Mouse (Mus musculus) heart, embryonic 15.5 days (tissue): ENCODE data around the gene Vmn2r73. TPM values are rescaled to one million over a fixed set of nuclear protein-coding genes. Genes with fewer than 3 reads are reported as not detected.
"Not testable (repeated sequence)": the region's sequence is repeated elsewhere in the genome, so short reads cannot be mapped to it uniquely, and the experiment has no call there.

Source experiments
- ATAC-seq: fragments of 200-750 bp; cut with Nextera tagmentation; replicated peaks from 2 replicates; pipeline ENCODE4 v1.8.0; 2017; ENCODE audit warnings: low read depth, moderate TSS enrichment; ENCODE audit not compliant: insufficient number of reproducible peaks, insufficient read depth, low FRiP score
- H3K27ac ChIP-seq: fragments of 300-500 bp; sonication (generic); 2 replicates; pipeline ENCODE4 v1.5.1; 2015; ENCODE audit warnings: mild to moderate bottlenecking, inconsistent platforms
- H3K27me3 ChIP-seq: fragments of 300-500 bp; sonication (generic); 2 replicates; pipeline ENCODE4 v1.6.1; 2015; ENCODE audit warnings: inconsistent platforms
- H3K36me3 ChIP-seq: fragments of 300-500 bp; sonication (generic); 2 replicates; pipeline ENCODE4 v1.6.1; 2015; ENCODE audit warnings: mild to moderate bottlenecking, inconsistent platforms
- H3K4me1 ChIP-seq: fragments of 300-500 bp; sonication (generic); replicated peaks from 2 replicates; pipeline ENCODE4 v1.6.1; 2015; ENCODE audit warnings: inconsistent platforms
- H3K4me2 ChIP-seq: fragments of 300-500 bp; sonication (generic); 2 replicates; pipeline ENCODE4 v1.6.1; 2015; ENCODE audit warnings: inconsistent platforms, mild to moderate bottlenecking, moderate library complexity
- H3K4me3 ChIP-seq: fragments of 300-500 bp; sonication (generic); 2 replicates; pipeline ENCODE4 v1.5.1; 2015; ENCODE audit warnings: mild to moderate bottlenecking, inconsistent platforms
- H3K9ac ChIP-seq: fragments of 300-500 bp; sonication (generic); 2 replicates; pipeline ENCODE4 v1.6.1; 2015; ENCODE audit warnings: mild to moderate bottlenecking, inconsistent platforms
- H3K9me3 ChIP-seq: fragments of 300-500 bp; sonication (generic); replicated peaks from 2 replicates; pipeline ENCODE4 v1.6.1; 2016; ENCODE audit warnings: inconsistent platforms
- WGBS: fragments of 180-500 bp; shearing (Covaris S2); methylation state at CpG from one replicate; pipeline ENCODE4 v1.1.7; 2015; ENCODE audit warnings: mixed read lengths; 5-methylcytosine and 5-hydroxymethylcytosine counted together
- polyA plus RNA-seq: library from polyadenylated mRNA; unstranded; fragments of >200 nt; fragmentation: Nextera tagmentation; extraction: Ambion mirVana; gene quantifications from 2 replicates; pipeline ENCODE4 v1.2.1, GENCODE M21; 2015

Vmn2r73 gene
- polyA plus RNA-seq: not detected in 2 replicates

DNA sequence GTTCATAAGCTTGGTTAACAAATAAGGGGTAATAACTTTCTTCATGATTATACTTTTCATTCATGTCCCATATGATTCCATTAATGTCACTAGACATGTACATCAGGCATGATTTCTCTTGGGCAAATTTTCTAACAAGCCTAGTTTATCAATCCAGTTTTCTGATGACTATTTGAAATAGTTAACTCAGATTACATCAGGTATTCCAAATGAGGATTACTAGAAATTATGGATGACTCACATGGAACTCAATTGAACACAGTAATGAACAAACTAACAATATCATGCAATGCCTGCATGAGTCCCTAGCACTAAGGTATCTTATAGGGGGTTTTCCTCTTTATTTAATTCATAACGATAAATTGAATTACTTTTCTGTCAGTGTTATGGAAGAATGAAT is at the start of gene Vmn2r73:
Gene Vmn2r73 (minus strand): TSS at position 101 of the 400 bp plus-strand sequence.
- Histone ChIP-seq H3K9ac (no peak within 1 kb of the TSS), H3K4me3 (no peak within 1 kb of the TSS), H3K9me3 (no peaks in the 10 kb centered on the region), H3K27ac (no peak within 1 kb of the TSS), H3K36me3 (no peaks in the 10 kb centered on the region), H3K27me3 (no peaks in the 10 kb centered on the region), H3K4me1 (no peaks in the 10 kb centered on the region), H3K4me2 (no peak within 1 kb of the TSS)
- 63% methylated on average over 1 of the region's 1 CpGs for WGBS
- no peak for ATAC-seq

DNA sequence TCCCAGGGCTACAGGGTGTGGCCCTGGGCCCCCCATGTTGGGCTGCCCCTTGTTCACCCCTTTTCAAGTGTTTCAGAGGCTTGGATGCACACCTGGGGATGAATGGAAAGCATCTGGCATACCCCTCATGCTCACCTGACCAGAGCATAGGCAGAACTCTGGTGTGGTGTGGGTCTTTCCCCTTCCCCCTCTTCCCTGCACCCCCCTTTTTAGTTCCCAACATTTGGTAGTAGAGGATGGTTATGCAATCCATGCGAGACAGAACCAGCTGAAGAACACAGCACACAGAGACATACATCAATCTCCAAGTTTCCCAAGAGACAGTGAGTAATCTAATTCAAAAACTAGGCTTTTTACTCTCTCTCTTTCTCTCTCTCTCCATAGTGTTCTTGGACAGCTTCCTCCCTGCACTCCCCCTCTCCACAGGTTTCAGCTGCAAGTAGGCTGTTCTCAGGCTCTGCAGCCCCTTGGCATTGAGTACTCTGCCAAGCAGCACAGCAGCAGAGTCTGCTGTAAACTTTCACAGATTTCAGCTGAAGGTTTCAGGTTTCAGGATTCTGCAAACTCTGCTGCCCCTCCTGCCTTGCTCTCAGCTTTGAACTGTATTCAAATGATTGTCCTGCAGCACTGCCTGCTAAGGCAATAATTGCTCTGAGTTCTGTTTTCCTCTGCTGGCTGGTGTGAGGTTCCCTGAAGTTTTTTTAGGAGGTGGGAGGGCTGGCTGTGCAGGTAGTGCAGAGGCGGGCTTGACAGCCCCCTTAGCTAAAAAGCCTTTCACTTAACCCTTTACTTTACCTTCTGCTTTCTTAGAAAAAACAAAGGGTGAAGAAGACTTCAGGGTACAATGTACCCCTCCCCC is 35.7 kb downstream of the Vmn2r73 start:
- ATAC-seq: no peak
- WGBS: 11% methylated on average over 2 of the region's 2 CpGs

DNA sequence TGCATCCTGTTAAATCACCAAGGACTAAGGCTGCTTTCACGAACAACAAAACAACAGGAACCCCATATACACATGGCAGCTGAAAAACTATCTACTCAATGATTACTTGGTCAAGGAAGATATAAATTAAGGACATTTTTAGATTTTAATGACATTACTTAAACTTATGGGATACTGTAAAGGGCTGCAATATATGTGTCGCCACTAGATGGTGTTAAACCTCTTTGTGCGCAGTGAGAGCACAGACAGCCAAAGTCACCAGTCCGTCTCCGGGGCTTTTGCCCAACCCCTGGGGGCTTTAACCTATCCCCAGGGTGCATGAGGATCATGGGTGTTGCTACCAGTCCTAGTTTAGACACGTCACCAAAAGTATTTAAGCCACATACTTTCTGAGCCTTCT is 58.0 kb downstream of the Vmn2r73 start:
- WGBS: 3% methylated on average over 6 of the region's 6 CpGs

More for the DNA sequence above, 35.7 kb downstream of the Vmn2r73 start:
- Histone ChIP-seq H3K27me3 (no peaks in the 10 kb centered on the region), H3K4me2 (no peak overlapping the region), H3K4me1 (no peaks in the 10 kb centered on the region), H3K9ac (no peak overlapping the region), H3K9me3 (no peaks in the 10 kb centered on the region), H3K4me3 (no peak overlapping the region), H3K36me3 (no peaks in the 10 kb centered on the region), H3K27ac (no peak overlapping the region)

More for the DNA sequence above, 58.0 kb downstream of the Vmn2r73 start:
- H3K4me1 ChIP-seq, H3K9me3 ChIP-seq, H3K9ac ChIP-seq, H3K27ac ChIP-seq, ATAC-seq, H3K4me2 ChIP-seq, H3K36me3 ChIP-seq, H3K4me3 ChIP-seq, H3K27me3 ChIP-seq: not testable (repeated sequence)

Other genes starting within 250 kb of the Vmn2r73 start
- not detected in 2 replicates for gene Vmn2r72, start 121.2 kb downstream of the Vmn2r73 start, polyA plus RNA-seq
- gene Vmn2r74, start 85.4 kb upstream of the Vmn2r73 start, polyA plus RNA-seq: not detected in 2 replicates